Mouse (Mus musculus) embryonic fibroblast, embryonic 13.5 days (primary cell): ENCODE measurements around the gene Epb41l1.

Experiments
- CTCF ChIP-seq: IDR thresholded peaks from 2 replicates; pipeline ENCODE4 v1.5.1; 2011; ENCODE audit warnings: mild to moderate bottlenecking, control low read depth, low read length, moderate library complexity, borderline replicate concordance; ENCODE audit not compliant: insufficient read depth
- POLR2A ChIP-seq: IDR thresholded peaks from 2 replicates; pipeline ENCODE4 v1.6.1; 2011; ENCODE audit warnings: low read depth, mild to moderate bottlenecking, control low read depth, low read length, moderate library complexity

DNA sequence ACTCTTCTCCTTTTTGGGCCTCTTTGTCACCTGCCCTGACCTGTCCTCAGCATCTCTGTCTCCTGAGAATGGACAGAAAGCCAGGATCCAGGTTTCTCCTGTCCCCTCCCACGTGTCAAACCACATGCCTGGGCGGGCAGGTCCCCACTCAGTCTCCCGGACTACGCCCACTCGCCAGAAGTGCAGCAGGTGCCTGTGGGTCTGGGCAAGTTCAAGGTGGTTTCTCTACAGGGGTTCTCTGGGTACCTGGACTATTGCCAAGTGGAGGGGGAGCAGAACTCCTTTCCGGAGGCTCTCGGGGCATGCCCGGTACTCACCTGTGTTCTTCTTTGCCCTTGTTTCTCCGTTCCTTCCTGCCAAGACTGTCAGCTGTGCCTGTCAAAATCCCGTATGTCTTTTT, 9.1 kb downstream of the Epb41l1 start:
- TF ChIP-seq CTCF: no peak
- TF ChIP-seq POLR2A: no peak
